Mouse (Mus musculus) embryonic facial prominence, embryonic 11.5 days (tissue): ENCODE measurements at regions not wholly inside any gene's neighbourhood (a gene's known extent, or its start where the extent isn't known, plus 50 kb on each side); places are given as distances from the start of the nearest gene placed in this dataset.
A peak's percentile ranks its signal among the peaks of the same experiment; 100 is the strongest.

Experiments used
- ATAC-seq: fragments of 200-750 bp; cut with Nextera tagmentation; replicated peaks from 2 replicates; pipeline ENCODE4 v1.8.0; 2017; ENCODE audit warnings: low read depth; ENCODE audit not compliant: insufficient number of reproducible peaks, low FRiP score, low TSS enrichment
- DNase-seq: peaks from one replicate; pipeline ENCODE4 v3.0.0-alpha.2; 2015; ENCODE audit warnings: low spot score
- H3K27ac ChIP-seq: fragments of 300-500 bp; sonication (generic); replicated peaks from 2 replicates; pipeline ENCODE4 v1.5.1; 2014; ENCODE audit warnings: mild to moderate bottlenecking, low read depth, low read length, control low read depth
- H3K27me3 ChIP-seq: fragments of 300-500 bp; sonication (generic); 2 replicates; pipeline ENCODE4 v1.6.1; 2014; ENCODE audit warnings: mild to moderate bottlenecking, low read length, moderate library complexity, mixed read lengths; ENCODE audit not compliant: control insufficient read depth, insufficient read depth
- H3K36me3 ChIP-seq: fragments of 300-500 bp; sonication (generic); replicated peaks from 2 replicates; pipeline ENCODE4 v1.6.1; 2014; ENCODE audit warnings: low read depth, mild to moderate bottlenecking, low read length, moderate library complexity, mixed read lengths; ENCODE audit not compliant: control insufficient read depth, insufficient read depth
- H3K4me1 ChIP-seq: fragments of 300-500 bp; sonication (generic); 2 replicates; pipeline ENCODE4 v1.6.1; 2014; ENCODE audit warnings: low read length, mixed read lengths; ENCODE audit not compliant: control insufficient read depth, insufficient read depth
- H3K4me2 ChIP-seq: fragments of 300-500 bp; sonication (generic); 2 replicates; pipeline ENCODE4 v1.6.1; 2014; ENCODE audit warnings: low read depth, mild to moderate bottlenecking, control low read depth, low read length, moderate library complexity
- H3K4me3 ChIP-seq: fragments of 300-500 bp; sonication (generic); 2 replicates; pipeline ENCODE4 v1.5.1; 2014; ENCODE audit warnings: low read depth, low read length, control low read depth
- H3K9ac ChIP-seq: fragments of 300-500 bp; sonication (generic); replicated peaks from 2 replicates; pipeline ENCODE4 v1.6.1; 2014; ENCODE audit warnings: mild to moderate bottlenecking, control low read depth, low read length
- H3K9me3 ChIP-seq: fragments of 300-500 bp; sonication (generic); replicated peaks from 2 replicates; pipeline ENCODE4 v1.6.1; 2016; ENCODE audit warnings: mild to moderate bottlenecking, low read length, inconsistent platforms, mixed read lengths; ENCODE audit not compliant: control insufficient read depth
- WGBS: fragments of 180-500 bp; shearing (Covaris S2); extraction: QIAGEN DNeasy Blood & Tissue Kit; methylation state at CpG from one replicate; pipeline ENCODE4 v1.1.7; 2014; 5-methylcytosine and 5-hydroxymethylcytosine counted together

- DNase-seq: no peak
- H3K36me3 ChIP-seq: no peaks in the 10 kb centered on the region
- peaks cover 89% of the 10 kb centered on the region for H3K27me3 ChIP-seq
- H3K4me3 ChIP-seq: no peak overlapping the region
- WGBS: 7% methylated on average over 45 of the region's 45 CpGs
- peaks cover 8% of the 10 kb centered on the region; the same call in 1 of the 2 replicates for H3K4me1 ChIP-seq
- no peak overlapping the region for H3K27ac ChIP-seq
- H3K9me3 ChIP-seq: no peaks in the 10 kb centered on the region
- no peak for ATAC-seq
- peak overlapping the region; percentile 13; the same call in 1 of the 2 replicates for H3K4me2 ChIP-seq
- no peak overlapping the region for H3K9ac ChIP-seq
These were observed 81.1 kb upstream of the Pax2 start for GRCm38 (mm10) chr19:44674621-44675245.

- H3K36me3 ChIP-seq: no peaks in the 10 kb centered on the region
- H3K9me3 ChIP-seq: no peaks in the 10 kb centered on the region
- H3K4me2 ChIP-seq: no peak overlapping the region
- H3K4me1 ChIP-seq: 0 out of 2 replicates have a peak, but pooled peaks cover 3% of the 10 kb centered on the region
- WGBS: 7% methylated on average over 12 of the region's 12 CpGs
- H3K4me3 ChIP-seq: no peak overlapping the region
- peaks cover 85% of the 10 kb centered on the region for H3K27me3 ChIP-seq
- no peak overlapping the region for H3K9ac ChIP-seq
- DNase-seq (no peak), ATAC-seq (no peak)
- no peak overlapping the region for H3K27ac ChIP-seq
These were observed 79.2 kb upstream of the Pax2 start for GRCm38 (mm10) chr19:44676555-44677120.

DNA sequence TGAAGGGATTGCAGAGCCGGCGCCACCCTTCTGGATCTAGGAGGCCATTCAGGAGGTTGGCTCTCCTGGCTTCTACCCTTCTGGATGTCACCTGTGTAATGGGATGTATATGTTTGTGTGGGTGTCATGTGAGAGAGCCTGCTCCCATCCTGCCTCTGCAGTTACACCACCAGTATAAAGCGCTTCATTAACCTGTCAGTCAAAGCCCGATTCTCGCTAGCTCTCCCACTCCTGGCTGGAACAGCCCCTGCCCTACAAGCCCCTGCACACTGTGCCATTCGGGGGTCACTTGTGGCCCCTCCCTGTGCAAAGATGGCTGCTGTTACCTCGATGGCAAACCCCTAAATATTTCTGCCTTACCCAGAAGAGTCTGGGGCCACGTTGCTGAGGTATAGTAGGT lies 78.5 kb upstream of the Pax2 start:
- H3K9me3 ChIP-seq: no peaks in the 10 kb centered on the region
- no peak overlapping the region for H3K9ac ChIP-seq
- no peak overlapping the region for H3K4me3 ChIP-seq
- DNase-seq: no peak
- H3K4me2 ChIP-seq: no peak overlapping the region
- H3K27me3 ChIP-seq: peaks cover 84% of the 10 kb centered on the region
- H3K4me1 ChIP-seq: no peaks in the 10 kb centered on the region
- no peaks in the 10 kb centered on the region for H3K36me3 ChIP-seq
- no peak overlapping the region for H3K27ac ChIP-seq
- ATAC-seq: no peak
- WGBS: 56% methylated on average over 8 of the region's 8 CpGs

DNA sequence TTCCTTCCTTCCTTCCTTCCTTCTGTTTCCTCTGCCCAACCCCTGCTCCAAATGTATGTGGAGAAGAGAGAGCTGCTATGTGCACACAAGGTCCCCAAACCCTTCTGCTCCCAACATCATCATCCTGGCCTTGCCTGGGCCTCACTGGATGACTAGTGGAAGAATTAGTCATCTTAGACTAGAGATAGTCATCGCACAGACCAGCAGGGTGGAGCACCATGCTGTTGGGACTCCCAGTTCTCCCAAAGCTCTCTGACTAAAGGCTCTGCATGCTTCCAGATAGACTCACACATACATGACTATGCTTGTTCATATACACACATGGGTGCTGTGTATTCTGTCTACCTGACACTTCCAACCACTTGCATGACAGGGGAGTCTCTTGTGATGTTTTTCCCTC lies 77.2 kb upstream of the Pax2 start:
- no peak for ATAC-seq
- no peaks in the 10 kb centered on the region for H3K36me3 ChIP-seq

DNA sequence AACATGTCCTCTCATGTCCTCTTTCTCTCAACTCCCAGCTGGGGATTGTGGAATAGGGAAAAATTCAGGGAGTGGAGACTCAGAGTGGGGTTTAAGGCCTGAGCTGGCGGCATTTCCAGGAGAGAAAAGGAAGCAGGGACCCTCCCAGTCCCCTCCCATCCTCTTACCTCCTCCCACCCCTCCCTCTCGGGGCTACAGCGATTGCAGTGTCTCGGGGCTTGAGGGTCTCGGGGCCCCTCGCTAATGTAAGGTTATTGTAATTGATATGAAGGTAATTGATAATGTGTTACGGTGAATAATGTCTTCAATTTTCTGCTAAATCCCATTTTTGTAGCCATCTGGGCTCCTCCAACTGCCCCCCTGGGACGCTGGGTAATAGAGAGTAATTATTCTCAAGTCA lies 74.2 kb upstream of the Pax2 start:
- DNase-seq (no peak), ATAC-seq (no peak)
- Histone ChIP-seq H3K27ac (no peak overlapping the region), H3K4me3 (no peak overlapping the region), H3K36me3 (no peaks in the 10 kb centered on the region), H3K4me2 (no peak overlapping the region), H3K9me3 (no peaks in the 10 kb centered on the region), H3K27me3 (peaks cover 70% of the 10 kb centered on the region), H3K4me1 (no peaks in the 10 kb centered on the region), H3K9ac (no peak overlapping the region)
- 11% methylated on average over 8 of the region's 8 CpGs for WGBS

More for the DNA sequence above, 77.2 kb upstream of the Pax2 start:
- Histone ChIP-seq H3K4me2 (no peak overlapping the region), H3K4me1 (no peaks in the 10 kb centered on the region), H3K4me3 (no peak overlapping the region), H3K27me3 (peaks cover 85% of the 10 kb centered on the region), H3K27ac (no peak overlapping the region), H3K9ac (no peak overlapping the region), H3K9me3 (no peaks in the 10 kb centered on the region)
- DNase-seq: no peak
- 75% methylated on average over 1 of the region's 1 CpGs for WGBS

DNA sequence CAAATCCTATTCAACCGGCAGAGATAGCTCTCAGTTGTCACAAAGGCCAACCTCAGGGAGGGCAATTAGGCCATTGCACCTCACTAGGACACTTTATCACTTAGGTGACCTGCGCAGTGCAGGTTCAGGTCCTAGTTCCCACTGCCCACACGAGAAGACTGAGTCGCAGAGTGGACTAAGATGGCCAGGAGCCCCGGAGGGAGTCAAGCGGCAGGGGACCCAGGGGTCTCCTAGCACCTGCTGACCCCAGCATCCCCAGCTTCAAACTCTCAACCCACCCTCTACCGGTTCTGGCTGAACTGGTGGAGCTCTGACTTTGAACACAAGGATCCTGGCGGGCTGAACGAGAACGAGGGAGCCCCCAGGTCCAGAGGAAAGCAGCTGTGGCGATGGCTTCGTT lies 72.7 kb upstream of the Pax2 start:
- Histone ChIP-seq H3K4me1 (no peaks in the 10 kb centered on the region), H3K36me3 (no peaks in the 10 kb centered on the region), H3K27me3 (peaks cover 56% of the 10 kb centered on the region), H3K9ac (no peak overlapping the region), H3K4me2 (no peak overlapping the region), H3K9me3 (no peaks in the 10 kb centered on the region), H3K4me3 (no peak overlapping the region), H3K27ac (no peak overlapping the region)
- DNase-seq: no peak
- WGBS: 1% methylated on average over 12 of the region's 12 CpGs
- no peak for ATAC-seq

- Histone ChIP-seq H3K27me3 (peaks cover 52% of the 10 kb centered on the region), H3K4me1 (no peaks in the 10 kb centered on the region), H3K4me2 (peak overlapping the region; percentile 23), H3K9me3 (no peaks in the 10 kb centered on the region), H3K27ac (no peak overlapping the region), H3K36me3 (no peaks in the 10 kb centered on the region), H3K9ac (no peak overlapping the region), H3K4me3 (peak overlapping the region; percentile 12; the same call in 1 of the 2 replicates)
- ATAC-seq (no peak), DNase-seq (no peak)
- 1% methylated on average over 47 of the region's 48 CpGs for WGBS
These were observed 71.8 kb upstream of the Pax2 start for GRCm38 (mm10) chr19:44684061-44684514.

DNA sequence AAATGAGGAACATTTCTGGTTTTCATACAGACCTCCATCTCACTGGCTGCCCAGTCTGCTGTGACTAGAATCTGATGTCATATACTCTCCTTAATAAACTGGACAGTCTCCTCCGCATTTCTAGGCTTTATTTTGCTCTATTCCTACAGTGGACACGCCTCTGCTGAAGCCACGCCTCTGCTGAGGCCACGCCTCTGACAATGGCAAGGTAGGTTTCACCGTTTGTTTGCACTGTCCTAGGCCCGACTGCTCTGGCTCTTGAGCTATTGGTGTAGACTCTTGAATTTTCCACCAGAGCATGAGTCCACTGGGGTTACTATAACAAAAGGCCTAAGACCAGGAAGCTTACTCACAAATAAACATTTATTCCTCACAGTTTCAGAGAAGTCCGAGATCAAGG lies 69.8 kb upstream of the Pax2 start:
- DNase-seq (no peak), ATAC-seq (no peak)
- Histone ChIP-seq H3K4me3 (no peak overlapping the region), H3K27ac (no peak overlapping the region), H3K4me2 (no peak overlapping the region), H3K27me3 (peaks cover 41% of the 10 kb centered on the region), H3K9ac (no peak overlapping the region), H3K4me1 (no peaks in the 10 kb centered on the region), H3K36me3 (no peaks in the 10 kb centered on the region), H3K9me3 (no peaks in the 10 kb centered on the region)
- 39% methylated on average over 7 of the region's 7 CpGs for WGBS
